Mouse (Mus musculus): Measurements from ENCODE around the gene Cnnm4.

Cnnm4 gene

DNA sequence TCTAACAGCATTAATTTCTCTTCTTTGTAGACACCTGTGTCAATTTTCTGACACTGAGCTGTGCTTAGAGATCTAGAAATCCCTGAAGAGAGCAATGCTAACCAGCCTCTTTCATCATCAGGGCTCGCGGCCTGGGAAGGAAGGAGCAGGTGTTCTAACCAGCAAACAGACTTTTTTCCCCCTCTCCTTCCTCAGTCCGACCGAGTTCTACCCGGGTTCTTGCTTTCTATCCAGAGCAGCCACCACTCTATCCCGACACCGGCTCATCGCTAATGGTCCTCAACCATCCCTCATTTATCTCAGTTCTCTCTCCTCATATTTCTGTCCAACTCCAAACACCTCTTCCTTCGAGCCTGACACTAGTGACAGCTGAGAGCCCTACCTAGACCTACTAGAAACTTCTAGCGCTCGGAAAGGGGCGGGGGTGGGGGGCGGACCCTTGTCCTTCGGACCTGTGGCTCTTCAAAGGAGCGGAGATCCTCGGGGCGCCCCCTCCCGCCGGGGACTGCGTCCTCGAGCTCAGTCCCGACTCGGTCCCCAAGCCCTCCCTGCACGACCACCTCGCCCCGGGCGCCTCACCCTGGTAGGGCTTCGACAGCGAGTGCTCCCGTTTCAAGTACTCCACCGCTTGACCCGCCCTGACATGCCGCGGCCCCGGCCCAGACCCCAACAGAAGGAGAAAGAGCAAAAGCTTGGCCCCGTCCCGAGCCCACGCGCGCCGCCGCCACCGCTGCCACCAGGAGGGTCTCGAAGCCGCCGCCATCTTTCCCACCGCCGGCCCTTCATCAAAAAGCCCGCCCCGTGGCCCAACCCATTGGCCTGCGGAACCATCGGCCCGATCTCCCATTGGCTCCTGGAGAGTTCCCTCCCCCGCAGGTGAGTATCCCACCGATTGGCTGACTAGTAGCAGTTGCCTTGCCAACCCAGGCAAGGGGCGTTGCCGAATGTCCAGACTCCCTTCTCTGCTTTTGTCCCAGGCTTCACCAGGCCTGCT, 26.7 kb upstream of the Cnnm4 start, which contains the start of gene Lman2l:
Gene Lman2l, minus strand, starts transcription at position 801 of the 994 bp plus-strand sequence.
- Histone ChIP-seq H3K27me3 (ENCODE audit: insufficient read depth, low read length) (peaks cover 3% of the 10 kb centered on the region), H3K36me3 (ENCODE audit: insufficient read depth, low read length) (peaks cover 36% of the 10 kb centered on the region), H3K9me3 (ENCODE audit: low read length) (no peaks in the 10 kb centered on the region), H3K4me3 (replicated peaks; ENCODE audit: low read length) (peak within 1 kb of the TSS; percentile 96), H3K4me1 (replicated peaks; ENCODE audit: low read depth, low read length) (peaks cover 19% of the 10 kb centered on the region)
- TF ChIP-seq CTCF (conservative IDR thresholded peaks at IDR 0.05; ENCODE audit: low read length) = no peak
- no peak for TF ChIP-seq NANOG (IDR thresholded peaks at IDR 0.05; ENCODE audit: borderline replicate concordance, low read length)
- TF ChIP-seq POU5F1 (IDR thresholded peaks at IDR 0.05; ENCODE audit: borderline replicate concordance, low read length) = no peak

DNA sequence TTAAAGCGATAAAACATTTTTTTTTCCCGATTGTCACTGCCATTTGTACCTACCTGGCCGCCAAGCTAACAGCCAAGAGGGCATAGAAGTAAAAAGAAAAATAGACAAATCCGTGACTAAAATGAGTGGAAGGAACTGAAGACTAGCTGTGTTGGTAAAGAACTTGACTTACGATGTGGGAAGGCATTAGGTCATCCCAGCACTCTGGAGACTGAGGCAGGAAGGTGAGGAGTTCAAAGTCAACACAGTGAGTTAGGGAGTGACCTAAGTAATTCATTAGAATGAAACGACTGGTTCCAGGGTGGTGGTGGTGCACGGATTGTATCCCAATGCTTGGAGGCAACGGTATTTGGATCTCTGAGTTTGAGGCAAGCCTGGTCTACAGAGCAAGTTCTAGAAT, 25.9 kb upstream of the Cnnm4 start:
- peaks cover 3% of the 10 kb centered on the region for H3K27me3 ChIP-seq (ENCODE audit: insufficient read depth, low read length)
- TF ChIP-seq POU5F1 (IDR thresholded peaks at IDR 0.05; ENCODE audit: borderline replicate concordance, low read length) (no peak), CTCF (conservative IDR thresholded peaks at IDR 0.05; ENCODE audit: low read length) (no peak), NANOG (IDR thresholded peaks at IDR 0.05; ENCODE audit: borderline replicate concordance, low read length) (no peak)
- H3K4me1 ChIP-seq (replicated peaks; ENCODE audit: low read depth, low read length) = peaks cover 19% of the 10 kb centered on the region
- H3K9me3 ChIP-seq (ENCODE audit: low read length) = no peaks in the 10 kb centered on the region
- H3K4me3 ChIP-seq (replicated peaks; ENCODE audit: low read length) = peak overlapping the region; percentile 96
- peaks cover 30% of the 10 kb centered on the region for H3K36me3 ChIP-seq (ENCODE audit: insufficient read depth, low read length)

DNA sequence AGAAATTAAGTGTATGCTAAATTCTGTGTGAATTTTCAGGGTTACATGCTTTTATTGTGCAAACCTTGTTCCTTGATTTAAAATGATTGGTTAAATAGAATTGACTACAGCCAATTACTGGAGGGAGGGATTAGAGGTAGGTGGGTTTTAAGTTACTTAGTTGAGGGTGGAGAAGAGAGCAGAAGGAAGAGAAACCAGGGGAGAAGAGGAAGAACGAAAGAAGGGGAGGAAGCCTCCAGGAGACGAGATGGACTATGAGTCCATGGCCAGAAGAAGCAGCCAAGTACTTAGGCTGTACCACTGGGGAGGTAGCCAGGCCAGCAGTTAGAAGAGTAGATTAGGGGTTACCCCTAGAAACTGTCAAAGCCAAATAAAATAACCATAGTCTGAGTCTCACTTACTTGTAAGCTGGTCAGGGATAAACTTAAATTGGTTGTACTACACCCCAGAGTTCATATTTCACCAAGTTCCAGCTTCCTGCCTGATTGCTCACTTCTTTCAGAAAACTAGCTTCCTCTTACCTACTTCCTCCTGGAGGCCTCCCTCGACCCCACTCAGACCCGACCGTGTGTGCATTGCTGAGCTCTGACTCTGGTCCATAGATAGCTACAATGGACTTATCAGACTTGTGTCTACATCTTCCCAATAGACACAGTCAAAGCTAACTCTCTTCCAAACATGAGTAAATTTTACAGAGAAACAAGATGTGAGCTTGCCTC, 25.2 kb upstream of the Cnnm4 start:
- Histone ChIP-seq H3K4me1 (replicated peaks; ENCODE audit: low read depth, low read length) (peaks cover 19% of the 10 kb centered on the region), H3K4me3 (replicated peaks; ENCODE audit: low read length) (no peak overlapping the region), H3K9me3 (ENCODE audit: low read length) (no peaks in the 10 kb centered on the region), H3K27me3 (ENCODE audit: insufficient read depth, low read length) (peaks cover 3% of the 10 kb centered on the region), H3K36me3 (ENCODE audit: insufficient read depth, low read length) (peaks cover 25% of the 10 kb centered on the region)
- no peak for TF ChIP-seq NANOG (IDR thresholded peaks at IDR 0.05; ENCODE audit: borderline replicate concordance, low read length)
- TF ChIP-seq CTCF (conservative IDR thresholded peaks at IDR 0.05; ENCODE audit: low read length) = no peak
- TF ChIP-seq POU5F1 (IDR thresholded peaks at IDR 0.05; ENCODE audit: borderline replicate concordance, low read length) = no peak

DNA sequence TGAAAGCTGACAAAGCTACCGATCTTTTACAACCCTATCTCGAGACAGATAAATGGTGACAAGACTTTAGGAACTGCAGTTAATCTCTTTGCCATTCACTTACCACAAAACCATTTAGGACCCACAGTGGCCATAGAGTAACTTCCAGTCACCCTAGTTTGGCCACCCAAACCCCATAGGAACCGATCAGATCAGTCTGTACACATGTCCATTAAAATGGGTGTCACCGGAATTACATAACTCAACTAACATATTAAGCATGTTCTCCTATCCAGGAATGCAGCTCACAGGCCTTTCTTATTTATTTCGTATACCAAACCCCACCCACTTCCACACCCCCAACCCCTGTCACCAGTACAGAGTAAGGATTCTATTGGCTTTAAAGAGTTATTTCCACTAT, 24.6 kb upstream of the Cnnm4 start:
- TF ChIP-seq POU5F1 (IDR thresholded peaks at IDR 0.05; ENCODE audit: borderline replicate concordance, low read length) (no peak), NANOG (IDR thresholded peaks at IDR 0.05; ENCODE audit: borderline replicate concordance, low read length) (no peak), CTCF (conservative IDR thresholded peaks at IDR 0.05; ENCODE audit: low read length) (no peak)
- H3K27me3 ChIP-seq (ENCODE audit: insufficient read depth, low read length) = peaks cover 3% of the 10 kb centered on the region
- peaks cover 19% of the 10 kb centered on the region for H3K36me3 ChIP-seq (ENCODE audit: insufficient read depth, low read length)
- H3K4me3 ChIP-seq (replicated peaks; ENCODE audit: low read length) = no peak overlapping the region
- no peaks in the 10 kb centered on the region for H3K9me3 ChIP-seq (ENCODE audit: low read length)
- peaks cover 19% of the 10 kb centered on the region for H3K4me1 ChIP-seq (replicated peaks; ENCODE audit: low read depth, low read length)

DNA sequence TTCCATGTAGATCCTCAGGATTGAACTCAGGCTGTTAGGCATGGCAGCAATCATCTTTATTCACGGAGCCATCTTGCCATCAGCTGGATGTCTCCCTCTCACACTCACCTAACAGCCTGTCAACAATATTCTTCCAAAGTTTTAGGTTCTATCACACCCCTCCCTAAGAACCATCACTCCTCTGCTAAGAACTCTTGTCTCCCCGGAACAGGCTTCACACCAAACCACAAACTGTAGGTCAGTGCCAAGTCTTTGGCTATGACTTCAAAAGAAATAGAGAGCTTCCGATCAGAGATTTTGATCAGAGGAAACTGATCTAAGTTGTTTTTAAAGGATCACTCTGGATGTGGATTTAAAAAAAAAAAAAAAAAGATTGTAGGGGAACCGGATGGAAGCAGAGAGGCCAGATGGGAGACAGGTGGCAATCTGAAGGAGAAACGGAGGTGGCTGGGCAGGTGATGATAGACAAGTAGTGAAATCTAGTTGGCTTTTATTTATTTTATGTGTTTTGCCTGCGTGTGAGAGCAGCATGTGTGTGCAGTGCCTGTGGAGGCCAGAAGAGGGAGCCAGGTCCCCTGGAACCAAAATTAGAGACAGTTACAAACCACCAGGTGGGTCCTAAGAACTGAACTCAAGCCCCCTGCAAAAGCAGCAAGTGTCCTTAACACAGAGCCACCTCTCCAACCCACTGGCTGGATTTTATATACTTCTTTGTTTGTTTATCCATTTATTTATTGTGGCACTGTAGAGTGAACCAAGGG, 17.2 kb upstream of the Cnnm4 start:
- TF ChIP-seq CTCF (conservative IDR thresholded peaks at IDR 0.05; ENCODE audit: low read length) (peak; percentile 75), POU5F1 (IDR thresholded peaks at IDR 0.05; ENCODE audit: borderline replicate concordance, low read length) (no peak)
- peaks cover 7% of the 10 kb centered on the region for H3K4me1 ChIP-seq (replicated peaks; ENCODE audit: low read depth, low read length)
- no peaks in the 10 kb centered on the region for H3K9me3 ChIP-seq (ENCODE audit: low read length)
- no peak overlapping the region for H3K4me3 ChIP-seq (replicated peaks; ENCODE audit: low read length)
- peaks cover 2% of the 10 kb centered on the region for H3K27me3 ChIP-seq (ENCODE audit: insufficient read depth, low read length)
- no peaks in the 10 kb centered on the region for H3K36me3 ChIP-seq (ENCODE audit: insufficient read depth, low read length)

DNA sequence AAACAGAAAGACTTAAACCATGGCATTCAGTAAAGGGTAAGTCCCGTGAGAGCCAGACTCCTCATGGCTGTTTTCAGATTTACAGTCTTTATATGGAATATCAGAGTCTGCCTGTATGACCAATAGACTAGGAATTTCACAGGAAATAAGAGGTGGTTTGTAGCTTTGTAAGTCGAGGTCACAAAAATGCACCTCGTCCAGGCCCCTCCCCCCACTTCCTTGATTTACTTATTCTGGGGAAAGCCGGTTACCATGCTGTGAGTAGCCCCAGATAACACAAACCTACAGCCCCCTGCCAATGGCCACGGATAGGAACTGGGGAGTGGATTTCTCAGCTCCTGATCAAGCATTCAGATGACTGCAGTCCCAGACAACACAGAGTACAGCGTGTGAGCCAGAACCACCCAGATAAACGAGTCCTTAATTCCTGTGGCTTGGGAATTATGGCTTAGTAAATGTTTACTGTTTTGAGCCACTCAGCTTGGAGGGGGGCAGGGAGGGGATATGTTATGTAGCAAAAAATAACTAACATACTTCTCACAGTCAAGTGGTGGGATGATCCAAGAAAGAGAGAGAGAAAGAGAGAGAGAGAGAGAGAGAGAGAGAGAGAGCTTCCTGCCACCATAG, 13.9 kb upstream of the Cnnm4 start:
- Histone ChIP-seq H3K4me1 (replicated peaks; ENCODE audit: low read depth, low read length) (peaks cover 7% of the 10 kb centered on the region), H3K27me3 (ENCODE audit: insufficient read depth, low read length) (no peaks in the 10 kb centered on the region), H3K4me3 (replicated peaks; ENCODE audit: low read length) (no peak overlapping the region), H3K36me3 (ENCODE audit: insufficient read depth, low read length) (no peaks in the 10 kb centered on the region), H3K9me3 (ENCODE audit: low read length) (no peaks in the 10 kb centered on the region)
- no peak for TF ChIP-seq CTCF (conservative IDR thresholded peaks at IDR 0.05; ENCODE audit: low read length)
- TF ChIP-seq POU5F1 (IDR thresholded peaks at IDR 0.05; ENCODE audit: borderline replicate concordance, low read length) = no peak
- no peak for TF ChIP-seq NANOG (IDR thresholded peaks at IDR 0.05; ENCODE audit: borderline replicate concordance, low read length)

DNA sequence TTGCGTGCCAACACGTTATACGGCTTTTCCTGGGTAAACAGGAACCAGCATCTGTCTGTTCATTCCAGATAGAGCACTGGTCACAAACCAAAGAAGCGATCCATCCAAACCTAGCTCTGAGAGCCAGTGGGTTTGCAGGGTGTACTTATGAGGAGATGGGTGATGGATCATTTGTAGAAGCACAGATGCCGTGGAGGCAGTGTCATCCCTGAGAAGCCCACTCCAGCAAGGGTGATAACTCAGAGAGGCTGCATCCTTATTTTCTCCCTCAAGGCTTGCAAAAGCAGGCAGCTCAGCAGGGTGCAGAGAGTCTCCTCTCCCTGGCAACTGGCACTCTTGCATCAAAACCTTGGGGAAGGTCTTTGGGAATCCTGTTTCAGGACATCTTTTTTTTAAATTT, 13.3 kb upstream of the Cnnm4 start:
- H3K27me3 ChIP-seq (ENCODE audit: insufficient read depth, low read length) = no peaks in the 10 kb centered on the region
- H3K4me3 ChIP-seq (replicated peaks; ENCODE audit: low read length) = no peak overlapping the region
- no peaks in the 10 kb centered on the region for H3K9me3 ChIP-seq (ENCODE audit: low read length)
- TF ChIP-seq NANOG (IDR thresholded peaks at IDR 0.05; ENCODE audit: borderline replicate concordance, low read length) (no peak), POU5F1 (IDR thresholded peaks at IDR 0.05; ENCODE audit: borderline replicate concordance, low read length) (no peak), CTCF (conservative IDR thresholded peaks at IDR 0.05; ENCODE audit: low read length) (no peak)
- H3K36me3 ChIP-seq (ENCODE audit: insufficient read depth, low read length) = no peaks in the 10 kb centered on the region
- peaks cover 7% of the 10 kb centered on the region for H3K4me1 ChIP-seq (replicated peaks; ENCODE audit: low read depth, low read length)

Data from E14TG2a.4 (cell line).